Mouse (Mus musculus) bone marrow, adult 2 months (tissue): Measurements from ENCODE around the gene Hspe1.

Source experiments
- CTCF ChIP-seq: fragments of 200-500 bp; IDR thresholded peaks from 2 replicates; pipeline ENCODE4 v1.5.1; 2011; ENCODE audit warnings: low read length, control low read depth; ENCODE audit not compliant: control insufficient read depth, insufficient read depth
- POLR2A ChIP-seq: fragments of 200-500 bp; IDR thresholded peaks from 2 replicates; pipeline ENCODE4 v1.6.1; 2011; ENCODE audit warnings: low read depth, mild to moderate bottlenecking, control low read depth, low read length, borderline replicate concordance; ENCODE audit not compliant: control insufficient read depth

DNA sequence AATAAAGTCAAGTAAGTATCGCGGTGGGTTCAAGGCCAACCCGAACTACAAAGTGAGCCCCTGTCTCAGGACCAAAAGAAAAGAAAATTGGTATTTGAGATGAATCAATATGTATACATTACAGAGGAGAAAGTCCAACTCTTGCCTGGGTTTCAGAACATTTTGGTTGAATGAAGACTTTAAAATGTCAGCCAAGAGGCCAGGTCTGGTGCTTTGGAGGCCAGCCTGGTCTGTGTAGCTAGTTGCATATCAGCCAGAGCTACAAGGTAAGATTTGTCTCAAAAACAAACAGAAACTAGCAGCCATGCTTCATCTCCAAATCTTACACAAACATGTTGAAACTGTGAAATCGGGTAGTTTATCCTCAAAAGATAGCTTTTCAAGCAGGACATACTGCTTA, 34.3 kb upstream of the Hspe1 start:
- TF ChIP-seq CTCF (no peak), POLR2A (no peak)
